ENCODE assay signal across 15 mouse cellular contexts in genomic region chr9:42785173-42785830, GRCm38 (mm10).
"Had no signal": no experiment of that assay in that cellular context is flagged by ENCODE, and none has a peak within 500 bp of the region (broad histone marks: within the 10 kb centered on the region; RNA-seq: fewer than 3 reads in every experiment).

No protein-coding gene starts in this region.

- DNase-seq: kidney, adult 11 months; kidney, postnatal 14 days; layer of hippocampus, postnatal 36 days; liver; liver, embryonic 13.5 days; liver, postnatal 0 days; lung, postnatal 14 days; thymus, adult 18-20 months; thymus, postnatal 25 days had no signal

- H3K9ac ChIP-seq: kidney, embryonic 15.5 days; limb, embryonic 12.5 days; liver, embryonic 13.5 days; liver, postnatal 0 days; lung, embryonic 15.5 days had no signal

- H3K4me2 ChIP-seq: kidney, embryonic 15.5 days; limb, embryonic 12.5 days; liver, embryonic 13.5 days; lung, embryonic 15.5 days; midbrain, embryonic 11.5 days had no signal

- ATAC-seq: liver, postnatal 0 days had no signal

- H3K36me3 ChIP-seq: kidney, embryonic 15.5 days; limb, embryonic 12.5 days; liver, embryonic 13.5 days; lung, embryonic 15.5 days had no signal

- H3K4me3 ChIP-seq: kidney, embryonic 15.5 days; limb, embryonic 12.5 days; liver, embryonic 13.5 days; lung, embryonic 15.5 days; megakaryocyte, embryonic 14.5 days had no signal

- H3K9me3 ChIP-seq: kidney, embryonic 15.5 days; limb, embryonic 12.5 days; liver, embryonic 13.5 days; lung, embryonic 15.5 days; megakaryocyte, embryonic 14.5 days had no signal

- H3K4me1 ChIP-seq: liver, embryonic 13.5 days; megakaryocyte, embryonic 14.5 days had no signal

- H3K27ac ChIP-seq: kidney, embryonic 15.5 days; limb, embryonic 12.5 days; liver, embryonic 13.5 days; lung, embryonic 15.5 days; macrophage had no signal

- H3K27me3 ChIP-seq: liver, embryonic 13.5 days had no signal
